Mouse (Mus musculus) CD8-positive naive resting alpha-beta T cell, adult 57 days (primary cell): ENCODE data around the gene Mettl2. TPM values are rescaled to one million over a fixed set of nuclear protein-coding genes. Genes with fewer than 3 reads are reported as not detected.

Experiments used
- total RNA-seq: library from RNA; stranded (reverse); gene quantifications from one replicate; pipeline ENCODE4 v1.2.4, GENCODE M21; 2023

Gene Mettl2
- total RNA-seq, result 36.3 TPM

DNA sequence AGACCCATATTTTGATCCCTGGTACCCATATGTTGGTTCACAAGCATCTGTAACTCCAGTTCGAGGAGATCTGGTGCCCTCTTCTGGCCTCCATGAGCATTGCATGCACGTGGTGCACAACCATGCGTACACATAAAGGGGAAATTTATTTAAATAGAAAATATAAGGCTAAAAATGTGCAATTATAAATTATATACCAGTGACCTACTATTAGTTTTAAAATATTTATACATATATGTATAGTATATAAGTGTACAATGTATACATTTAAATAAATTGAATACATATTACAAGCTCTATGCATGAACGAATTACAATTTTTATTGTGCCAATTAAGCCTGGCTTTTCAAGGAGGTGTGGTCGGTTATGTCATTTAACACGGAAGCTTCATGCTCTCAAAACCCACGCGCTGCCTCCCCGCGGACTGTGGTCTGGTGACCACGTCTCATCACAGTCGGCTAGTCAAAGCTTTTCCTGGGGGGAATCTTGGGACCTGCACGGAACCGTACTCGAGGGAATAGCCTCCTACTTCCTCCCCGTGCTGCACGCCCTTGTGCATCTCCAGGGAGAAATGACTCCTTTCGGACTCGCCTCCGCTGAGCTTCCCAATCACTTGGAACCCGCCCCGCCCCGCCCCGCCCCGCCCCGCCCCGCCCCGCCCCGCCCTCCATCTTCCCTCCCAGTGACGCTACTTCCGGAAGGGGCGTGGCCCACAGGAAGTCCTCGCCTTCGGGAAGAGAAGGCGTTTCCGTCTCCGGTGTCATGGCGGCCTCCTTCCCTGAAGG, at the start of gene Mettl2:
TSS of gene Mettl2 (plus strand) at position 691 of the 785 bp plus-strand sequence.

DNA sequence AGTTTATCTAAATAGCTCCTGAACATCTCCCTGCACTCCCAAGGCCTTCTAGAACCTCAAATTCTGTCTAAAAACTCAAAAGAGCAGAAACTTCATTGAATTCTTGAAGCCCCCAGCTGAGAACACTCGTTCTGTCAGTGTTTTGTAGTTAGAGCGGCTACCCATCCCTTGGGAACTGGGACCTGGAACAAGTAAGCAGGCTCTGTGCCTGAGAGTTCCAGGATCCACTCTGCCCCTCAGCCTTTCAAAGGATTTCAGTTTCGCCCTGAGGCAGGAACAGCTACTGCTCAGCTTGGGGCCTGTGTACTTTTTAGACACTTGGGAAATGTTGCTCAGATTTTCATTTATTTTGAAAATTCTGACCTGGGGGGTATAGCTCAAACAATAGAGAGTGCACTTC, 20.4 kb downstream of the Mettl2 start, which contains the start of gene Gm10842:
TSS of gene Gm10842 (plus strand) at position 301 of the 400 bp plus-strand sequence.

DNA sequence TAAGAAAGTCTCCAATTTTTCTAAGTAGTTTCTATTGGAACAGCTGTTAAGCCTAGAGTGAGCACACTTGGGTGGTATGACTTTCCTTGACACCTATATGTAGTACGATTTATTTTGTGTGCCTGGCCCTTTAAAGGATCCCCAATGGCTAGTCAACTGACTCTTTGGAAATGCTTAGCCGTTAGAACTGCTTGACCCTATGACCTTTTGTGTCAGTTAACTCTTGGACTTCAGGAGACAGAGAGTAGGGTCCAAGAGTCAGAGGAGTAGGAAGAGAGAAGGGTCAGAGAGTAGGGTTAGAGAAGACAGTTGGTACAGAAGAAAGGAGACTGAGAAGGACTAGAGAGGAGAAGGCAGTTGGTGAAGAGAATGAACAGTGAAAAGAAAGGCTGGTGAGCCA, 52.3 kb downstream of the Mettl2 start, which contains the start of gene Tlk2:
TSS of gene Tlk2 (plus strand) at position 292 of the 400 bp plus-strand sequence.

Other genes starting within 250 kb of the Mettl2 start
- not detected for gene Efcab3, start 62.8 kb upstream of the Mettl2 start, total RNA-seq
- not detected for gene Gm10842, start 20.5 kb downstream of the Mettl2 start, total RNA-seq
- 78.4 TPM for gene Tlk2, start 52.4 kb downstream of the Mettl2 start, total RNA-seq
- not detected for gene Mrc2, start 166.2 kb downstream of the Mettl2 start, total RNA-seq